Mouse (Mus musculus) forebrain, postnatal 0 days (tissue): ENCODE measurements around the gene Armc2. TPM values are rescaled to one million over a fixed set of nuclear protein-coding genes. Genes with fewer than 3 reads are reported as not detected.

Experiments
- ATAC-seq: fragments of 200-750 bp; cut with Nextera tagmentation; 2 replicates; pipeline ENCODE4 v1.8.0; 2017; ENCODE audit warnings: mild to moderate bottlenecking, moderate library complexity
- DNase-seq: peaks from one replicate; pipeline ENCODE4 v3.0.0-alpha.2; 2015
- H3K27ac ChIP-seq: fragments of 300-500 bp; sonication (generic); 2 replicates; pipeline ENCODE4 v1.5.1; 2014; ENCODE audit warnings: low read depth, mild to moderate bottlenecking, antibody characterized with exemption, low read length, moderate library complexity, mixed read lengths
- H3K27me3 ChIP-seq: fragments of 300-500 bp; sonication (generic); 2 replicates; pipeline ENCODE4 v1.6.1; 2014; ENCODE audit warnings: mild to moderate bottlenecking, low read length, mixed read lengths; ENCODE audit not compliant: insufficient read depth
- H3K36me3 ChIP-seq: fragments of 300-500 bp; sonication (generic); 2 replicates; pipeline ENCODE4 v1.6.1; 2014; ENCODE audit warnings: mild to moderate bottlenecking, moderate library complexity; ENCODE audit not compliant: insufficient read depth
- H3K4me1 ChIP-seq: fragments of 300-500 bp; sonication (generic); 2 replicates; pipeline ENCODE4 v1.6.1; 2014; ENCODE audit warnings: antibody characterized with exemption; ENCODE audit not compliant: insufficient read depth
- H3K4me2 ChIP-seq: fragments of 300-500 bp; sonication (generic); 2 replicates; pipeline ENCODE4 v1.6.1; 2014; ENCODE audit warnings: low read depth, mild to moderate bottlenecking, moderate library complexity
- H3K4me3 ChIP-seq: fragments of 300-500 bp; sonication (generic); 2 replicates; pipeline ENCODE4 v1.5.1; 2014; ENCODE audit warnings: low read depth, low read length, mixed read lengths
- H3K9ac ChIP-seq: fragments of 300-500 bp; sonication (generic); 2 replicates; pipeline ENCODE4 v1.6.1; 2014; ENCODE audit warnings: mild to moderate bottlenecking
- H3K9me3 ChIP-seq: fragments of 300-500 bp; sonication (generic); 2 replicates; pipeline ENCODE4 v1.6.1; 2016; ENCODE audit warnings: low read length
- CTCF ChIP-seq: sonication (generic); IDR thresholded peaks from 2 replicates; pipeline ENCODE4 v1.5.1; 2016; ENCODE audit warnings: antibody characterized with exemption, control low read depth, low read depth
- WGBS: fragments of 180-500 bp; shearing (Covaris S2); extraction: QIAGEN DNeasy Blood & Tissue Kit; methylation state at CpG from one replicate; pipeline ENCODE4 v1.1.7; 2014; 5-methylcytosine and 5-hydroxymethylcytosine counted together
- polyA plus RNA-seq: library from polyadenylated mRNA; unstranded; fragments of >200 nt; fragmentation: Nextera tagmentation; extraction: Ambion mirVana; gene quantifications from 2 replicates; pipeline ENCODE4 v1.2.1, GENCODE M21; 2015
- total RNA-seq: library from RNA; depleted of rRNA; stranded (reverse); fragments of >200 nt; gene quantifications from 2 replicates; pipeline ENCODE4 v1.2.3, GENCODE M21; 2014

Gene Armc2
- total and polyA plus RNA-seq, 2 experiments from 2014 or later = 11.4 to 14.1 TPM

DNA sequence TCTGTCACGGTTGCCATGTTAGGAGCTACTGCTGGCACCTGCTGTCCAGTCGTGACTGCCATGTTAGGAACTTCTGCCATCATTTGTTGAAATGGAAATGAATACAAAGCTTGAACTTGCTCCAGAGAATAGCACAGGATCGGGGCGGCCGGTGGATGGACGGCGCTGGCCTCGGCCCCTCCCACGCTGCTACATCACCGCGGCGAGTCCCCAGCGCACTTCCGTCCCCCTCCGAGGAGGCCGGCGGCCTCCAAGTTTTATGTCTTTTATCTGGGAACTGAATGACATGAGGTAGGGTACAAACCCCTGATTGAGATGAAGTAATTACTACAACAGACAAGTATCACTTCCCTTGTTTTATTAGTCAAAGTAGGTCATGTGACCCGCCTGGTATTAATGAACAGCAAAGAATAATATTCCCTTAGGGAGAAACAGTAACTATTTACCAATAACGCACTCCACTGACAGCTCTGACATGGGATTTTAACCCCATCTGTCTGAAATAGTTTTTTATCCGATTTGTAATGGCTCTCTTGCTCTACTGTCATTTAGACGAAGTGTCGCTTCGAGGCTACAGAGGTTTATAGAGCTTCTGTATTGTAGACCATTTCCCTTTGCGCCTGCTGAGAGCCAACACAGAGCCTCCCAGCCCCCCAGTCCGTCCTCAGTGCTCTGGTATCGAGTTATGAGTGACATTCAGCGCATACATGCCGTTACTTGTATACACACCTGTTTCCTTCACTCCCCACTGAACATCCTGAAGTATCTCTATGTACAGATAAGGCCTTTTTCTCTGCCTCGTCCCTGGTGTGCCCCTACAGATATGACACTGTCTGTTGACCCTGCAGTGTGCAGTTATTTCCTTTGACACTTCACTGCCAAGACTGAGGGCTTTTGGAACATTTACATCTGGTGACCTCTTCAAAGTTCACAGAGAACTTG, 37.3 kb upstream of the Armc2 start:
- ATAC-seq = peak; percentile 81

DNA sequence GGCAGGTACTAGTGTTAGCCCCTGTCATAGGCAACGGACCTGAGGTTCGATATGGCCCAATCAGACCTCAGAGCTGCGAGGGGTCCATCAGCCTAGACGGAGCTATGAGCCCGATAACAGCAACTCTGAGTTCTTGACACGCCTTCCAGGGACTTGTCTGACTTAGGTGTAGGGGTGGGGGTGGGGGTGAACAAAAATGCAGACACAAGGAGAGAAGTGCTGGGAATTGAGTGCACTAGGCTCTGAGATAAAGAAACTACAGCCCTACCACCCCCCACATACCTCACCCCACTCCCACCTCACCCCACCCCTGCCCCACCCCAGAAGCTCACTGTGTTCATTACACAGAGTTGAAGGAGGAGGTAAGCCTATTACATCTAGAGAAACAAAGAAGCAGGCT, 32.8 kb upstream of the Armc2 start:
- Histone ChIP-seq H3K4me3 (no peak overlapping the region), H3K4me1 (no peaks in the 10 kb centered on the region), H3K4me2 (no peak overlapping the region), H3K27ac (no peak overlapping the region), H3K9me3 (no peaks in the 10 kb centered on the region), H3K9ac (no peak overlapping the region), H3K27me3 (no peaks in the 10 kb centered on the region), H3K36me3 (no peaks in the 10 kb centered on the region)
- no peak for TF ChIP-seq CTCF
- WGBS = 88% methylated on average over 6 of the region's 6 CpGs
- no peak for ATAC-seq
- no peak for DNase-seq

More for the DNA sequence above, 37.3 kb upstream of the Armc2 start:
- no peak for TF ChIP-seq CTCF
- no peaks in the 10 kb centered on the region for H3K27me3 ChIP-seq
- DNase-seq = no peak
- no peak overlapping the region for H3K4me3 ChIP-seq
- H3K9me3 ChIP-seq = no peaks in the 10 kb centered on the region
- no peaks in the 10 kb centered on the region for H3K36me3 ChIP-seq
- no peaks in the 10 kb centered on the region for H3K4me1 ChIP-seq
- no peak overlapping the region for H3K9ac ChIP-seq
- H3K4me2 ChIP-seq = no peak overlapping the region
- H3K27ac ChIP-seq = no peak overlapping the region
- 65% methylated on average over 28 of the region's 29 CpGs for WGBS

DNA sequence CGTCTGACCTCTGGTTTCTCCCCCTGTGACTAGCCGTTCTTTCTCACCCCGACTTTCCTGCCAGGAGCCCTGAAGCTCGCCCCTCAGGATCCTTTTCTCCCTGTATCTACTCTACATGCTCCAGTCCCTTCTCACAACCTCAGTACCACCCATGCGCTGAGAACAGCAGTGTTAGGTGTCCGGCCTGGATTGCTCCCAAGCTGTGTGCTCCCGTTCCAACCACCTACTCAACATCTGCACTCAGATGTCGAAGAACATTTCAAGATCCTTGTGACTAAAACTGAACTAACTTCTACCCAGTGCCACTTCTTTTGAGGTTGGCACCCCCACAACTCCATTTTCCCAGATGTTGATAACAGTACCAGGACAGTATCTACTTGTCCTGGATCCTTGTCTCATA, 30.4 kb upstream of the Armc2 start:
- DNase-seq = no peak
- H3K36me3 ChIP-seq = no peaks in the 10 kb centered on the region
- WGBS = 88% methylated on average over 8 of the region's 8 CpGs
- no peaks in the 10 kb centered on the region for H3K9me3 ChIP-seq
- TF ChIP-seq CTCF = no peak
- H3K27ac ChIP-seq = no peak overlapping the region
- H3K4me1 ChIP-seq = no peaks in the 10 kb centered on the region
- no peak for ATAC-seq
- H3K9ac ChIP-seq = no peak overlapping the region
- H3K4me3 ChIP-seq = no peak overlapping the region
- no peaks in the 10 kb centered on the region for H3K27me3 ChIP-seq
- no peak overlapping the region for H3K4me2 ChIP-seq

DNA sequence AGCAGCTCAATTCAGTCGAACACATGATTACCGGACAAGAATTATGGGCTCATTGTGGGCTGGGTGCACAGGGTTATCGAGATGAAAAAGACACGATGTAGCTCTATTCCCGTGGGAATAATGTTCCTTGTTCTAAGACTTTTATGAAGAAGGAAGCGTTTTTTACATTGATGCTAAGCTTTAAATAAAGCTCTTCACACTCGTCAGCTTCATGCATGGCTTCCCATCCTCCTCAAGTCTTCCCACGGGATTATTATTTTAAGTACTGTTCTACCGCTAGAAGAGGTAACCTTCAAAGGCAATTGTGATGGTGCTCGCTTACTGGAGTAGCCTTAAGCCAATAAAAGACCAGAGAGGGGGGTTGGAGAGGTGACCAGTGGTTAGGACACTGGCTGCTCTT, 26.3 kb upstream of the Armc2 start:
- ATAC-seq (no peak), DNase-seq (no peak)
- WGBS = 79% methylated on average over 10 of the region's 10 CpGs
- TF ChIP-seq CTCF = no peak
- H3K4me2 ChIP-seq = no peak overlapping the region
- H3K27me3 ChIP-seq = no peaks in the 10 kb centered on the region
- H3K27ac ChIP-seq = no peak overlapping the region
- H3K4me3 ChIP-seq = no peak overlapping the region
- H3K9me3 ChIP-seq = no peaks in the 10 kb centered on the region
- peaks cover 10% of the 10 kb centered on the region; the same call in 1 of the 2 replicates for H3K4me1 ChIP-seq
- H3K36me3 ChIP-seq = no peaks in the 10 kb centered on the region
- no peak overlapping the region for H3K9ac ChIP-seq

DNA sequence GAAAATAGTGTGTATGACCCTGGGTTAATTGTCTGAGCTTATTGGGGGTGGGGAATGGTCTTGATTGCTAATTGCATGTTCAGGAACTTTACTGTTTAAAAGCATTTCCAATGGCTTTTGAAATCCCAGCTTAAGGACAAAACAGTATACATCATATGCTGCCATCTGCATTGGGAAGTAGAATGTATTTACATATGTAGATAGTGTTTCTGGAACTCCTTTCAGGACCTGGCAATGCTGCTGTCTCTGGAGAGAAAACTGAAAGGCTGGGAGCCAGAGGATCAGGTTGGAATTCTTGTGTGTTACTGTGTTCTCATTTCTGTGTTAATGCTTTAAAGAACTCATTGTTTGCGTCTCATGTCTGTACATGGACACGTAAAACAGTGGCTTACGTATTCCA, 25.1 kb upstream of the Armc2 start:
- peak overlapping the region; percentile 2; the same call in 1 of the 2 replicates for H3K27ac ChIP-seq
- 67% methylated on average over 3 of the region's 3 CpGs for WGBS
- no peak overlapping the region for H3K9ac ChIP-seq
- H3K36me3 ChIP-seq = no peaks in the 10 kb centered on the region
- H3K4me1 ChIP-seq = peaks cover 10% of the 10 kb centered on the region; the same call in 1 of the 2 replicates
- TF ChIP-seq CTCF = no peak
- no peaks in the 10 kb centered on the region for H3K9me3 ChIP-seq
- DNase-seq = peak; percentile 43
- H3K4me3 ChIP-seq = no peak overlapping the region
- ATAC-seq = 0 out of 2 replicates have a peak, but pooled peaks have one; percentile 23
- no peaks in the 10 kb centered on the region for H3K27me3 ChIP-seq
- H3K4me2 ChIP-seq = 0 out of 2 replicates have a peak overlapping the region, but pooled peaks have one; percentile 0

DNA sequence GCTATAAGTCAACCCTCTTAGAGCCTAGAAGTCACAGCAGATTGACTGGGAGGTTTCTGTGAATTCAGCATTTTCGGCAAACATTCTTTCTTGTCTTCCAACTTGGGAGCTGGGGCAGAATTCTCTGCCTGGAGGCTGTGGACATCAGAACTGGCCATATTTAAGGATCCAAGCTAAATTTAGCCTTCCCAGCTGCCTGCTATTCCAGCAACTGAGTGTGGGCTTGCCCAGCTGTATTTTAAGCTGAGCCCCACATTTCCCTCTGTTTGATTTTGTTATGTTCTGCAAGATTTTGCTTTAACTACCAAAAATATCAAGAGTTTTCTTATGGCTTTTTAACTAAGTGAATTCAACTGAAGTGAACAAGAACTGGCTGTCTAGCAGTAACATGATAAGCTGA, 24.6 kb upstream of the Armc2 start:
- H3K36me3 ChIP-seq = no peaks in the 10 kb centered on the region
- peak overlapping the region; percentile 9; the same call in 1 of the 2 replicates for H3K27ac ChIP-seq
- H3K27me3 ChIP-seq = no peaks in the 10 kb centered on the region
- H3K4me3 ChIP-seq = no peak overlapping the region
- 70% methylated on average over 1 of the region's 1 CpGs for WGBS
- ATAC-seq = peak; percentile 53; the same call in 1 of the 2 replicates
- H3K4me1 ChIP-seq = peaks cover 10% of the 10 kb centered on the region; the same call in 1 of the 2 replicates
- H3K4me2 ChIP-seq = 0 out of 2 replicates have a peak overlapping the region, but pooled peaks have one; percentile 0
- DNase-seq = peak; percentile 14
- no peak overlapping the region for H3K9ac ChIP-seq
- no peaks in the 10 kb centered on the region for H3K9me3 ChIP-seq
- no peak for TF ChIP-seq CTCF

DNA sequence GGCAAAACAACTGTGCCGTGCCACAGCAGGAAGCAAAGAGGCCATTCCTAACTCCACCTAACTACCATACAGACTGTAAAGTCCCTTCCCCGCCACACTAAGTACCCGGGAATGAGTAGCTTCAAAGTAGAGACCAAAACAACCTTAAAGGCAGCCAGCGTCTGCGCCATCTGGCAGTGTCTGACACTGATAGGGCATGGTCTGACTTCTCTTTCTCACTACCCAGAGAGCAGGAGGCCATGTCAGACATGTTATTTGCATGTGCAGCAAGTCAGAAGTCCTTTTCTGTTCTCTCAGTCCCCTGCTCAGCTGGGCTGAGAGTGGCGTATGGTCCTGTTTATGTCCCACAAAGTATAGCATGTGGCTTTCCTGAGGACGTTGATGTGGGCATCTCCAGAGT, 23.8 kb upstream of the Armc2 start:
- no peaks in the 10 kb centered on the region for H3K27me3 ChIP-seq
- DNase-seq (no peak), ATAC-seq (no peak)
- peaks cover 10% of the 10 kb centered on the region; the same call in 1 of the 2 replicates for H3K4me1 ChIP-seq
- H3K9me3 ChIP-seq = no peaks in the 10 kb centered on the region
- TF ChIP-seq CTCF = no peak
- 70% methylated on average over 7 of the region's 7 CpGs for WGBS
- no peak overlapping the region for H3K27ac ChIP-seq
- no peaks in the 10 kb centered on the region for H3K36me3 ChIP-seq
- H3K9ac ChIP-seq = no peak overlapping the region
- H3K4me2 ChIP-seq = no peak overlapping the region
- H3K4me3 ChIP-seq = no peak overlapping the region
